Mouse (Mus musculus): ENCODE results near the gene Elk1.

The Elk1 gene

GRCm38 (mm10) chrX:20950191-20950880, at the start of gene Elk1:
Gene Elk1 (minus strand): TSS chrX:20950608.
- 3% methylated on average over 20 of the region's 30 CpGs for WGBS

- WGBS, result 85% methylated on average over 1 of the region's 1 CpGs
These were observed 30.5 kb upstream of the Elk1 start for GRCm38 (mm10) chrX:20980901-20981300.

GRCm38 (mm10) chrX:20961477-20962378, 11.3 kb upstream of the Elk1 start, which contains the start of gene Uxt:
Gene Uxt (minus strand): TSS chrX:20962017.
- WGBS, result 6% methylated on average over 57 of the region's 57 CpGs

GRCm38 (mm10) chrX:20946055-20946454, 4.4 kb downstream of the Elk1 start:
- WGBS, result 0% methylated on average over 4 of the region's 4 CpGs

- WGBS, result 73% methylated on average over 1 of the region's 1 CpGs
These were observed 18.4 kb downstream of the Elk1 start for GRCm38 (mm10) chrX:20931963-20932362.

- 89% methylated on average over 1 of the region's 1 CpGs for WGBS
These were observed 19.0 kb downstream of the Elk1 start, which contains the start of gene Cfp for GRCm38 (mm10) chrX:20931364-20931763. Gene Cfp (minus strand): TSS chrX:20931555.

- WGBS, result 84% methylated on average over 1 of the region's 1 CpGs
These were observed 20.5 kb downstream of the Elk1 start for GRCm38 (mm10) chrX:20929859-20930258.

GRCm38 (mm10) chrX:20923506-20923905, 26.9 kb downstream of the Elk1 start:
- WGBS, result 57% methylated on average over 1 of the region's 1 CpGs

GRCm38 (mm10) chrX:20921366-20921765, 29.0 kb downstream of the Elk1 start:
- WGBS, result 20% methylated on average over 5 of the region's 5 CpGs

- under 1% methylated on average over 40 of the region's 44 CpGs for WGBS
These were observed 29.5 kb downstream of the Elk1 start, which contains the start of gene Syn1 for GRCm38 (mm10) chrX:20920844-20921364. Gene Syn1 (minus strand): TSS chrX:20921004.

- WGBS, result 2% methylated on average over 43 of the region's 49 CpGs
These were observed 30.1 kb downstream of the Elk1 start for GRCm38 (mm10) chrX:20920249-20920843.

GRCm38 (mm10) chrX:20913726-20914125, 36.7 kb downstream of the Elk1 start:
- WGBS, result 57% methylated on average over 6 of the region's 6 CpGs

- WGBS, result 31% methylated on average over 3 of the region's 3 CpGs
These were observed 40.3 kb downstream of the Elk1 start for GRCm38 (mm10) chrX:20910074-20910473.
